In the genomic region with DNA sequence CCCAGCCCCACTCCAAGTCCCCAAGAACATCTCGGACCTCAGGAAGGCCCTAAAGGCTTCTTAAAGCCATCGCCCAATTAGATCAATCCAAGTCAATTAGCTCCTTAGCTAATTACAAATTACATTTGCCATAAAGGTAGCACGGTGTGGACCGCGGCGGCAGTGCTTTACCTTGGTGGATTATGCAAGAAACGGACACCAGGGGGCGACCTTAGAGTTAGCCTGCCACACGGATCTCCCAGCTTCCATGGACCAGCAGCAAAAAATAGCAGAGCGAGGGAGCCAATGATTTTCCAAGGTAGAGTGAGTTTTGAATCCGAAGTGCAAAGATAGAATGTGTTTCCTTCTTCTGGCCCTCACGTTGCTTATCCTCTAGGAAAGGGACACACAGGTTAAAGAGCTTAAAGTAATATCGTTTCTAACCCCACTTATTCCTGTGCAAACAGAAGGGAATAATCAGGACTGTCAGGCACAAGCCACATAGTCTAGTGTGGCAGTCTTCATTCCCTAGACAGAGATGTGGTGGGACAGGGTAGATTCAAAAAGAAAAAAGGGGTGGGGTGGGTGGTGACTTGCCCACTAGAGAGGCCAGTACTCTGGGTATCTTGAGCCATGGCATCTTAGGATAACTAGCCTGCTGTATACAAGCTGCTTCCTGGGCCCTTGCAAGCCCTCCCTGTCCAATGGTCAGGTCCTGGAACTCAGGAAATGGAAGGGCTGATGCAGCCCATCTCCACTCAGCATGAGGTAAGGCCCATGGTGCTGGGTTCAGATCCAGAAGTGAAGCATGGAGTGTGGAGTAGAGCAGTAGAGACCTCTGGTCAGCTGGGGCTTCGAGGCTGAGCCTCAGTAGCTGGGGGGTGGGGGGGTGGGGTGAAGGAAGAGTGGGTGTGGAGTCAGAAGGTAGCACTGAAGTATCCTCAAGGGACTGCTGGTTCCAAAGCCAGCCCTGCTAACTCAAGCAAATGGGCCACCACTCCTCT, we compare ENCODE assay signal across 8 mouse cellular contexts. TPM values are rescaled to one million over a fixed set of nuclear protein-coding genes. Genes with fewer than 3 reads are reported as not detected.
DNase-seq lines count a peak whose midpoint lies in the region; ATAC-seq lines count a peak whose summit lies in the region.

No protein-coding gene starts in this region.

- no peaks in the 10 kb centered on the region for H3K36me3 ChIP-seq in kidney, embryonic 16.5 days (ENCODE audit: insufficient read depth, low read length)
- H3K36me3 ChIP-seq in liver, embryonic 11.5 days (ENCODE audit: control insufficient read depth, insufficient read depth, low read length): no peaks in the 10 kb centered on the region
- H3K36me3 ChIP-seq in neural tube, embryonic 14.5 days (ENCODE audit: control insufficient read depth, insufficient read depth, low read length): no peaks in the 10 kb centered on the region

- H3K9ac ChIP-seq in kidney, embryonic 16.5 days (replicated peaks; ENCODE audit: low read length): no peak overlapping the region
- H3K9ac ChIP-seq in liver, embryonic 11.5 days (ENCODE audit: low read depth, low read length): no peak overlapping the region
- H3K9ac ChIP-seq in neural tube, embryonic 14.5 days (replicated peaks; ENCODE audit: low read depth, low read length): no peak overlapping the region

- peak; percentile 29; the same call in 1 of the 2 replicates for ATAC-seq in kidney, embryonic 16.5 days (ENCODE audit: low FRiP score, low TSS enrichment)
- ATAC-seq in liver, embryonic 11.5 days (replicated peaks; ENCODE audit: low FRiP score): no peak
- ATAC-seq in neural tube, embryonic 14.5 days (ENCODE audit: low read depth): peak; percentile 81

- WGBS in kidney, embryonic 16.5 days: 7% methylated on average over 14 of the region's 14 CpGs
- 8% methylated on average over 14 of the region's 14 CpGs for WGBS in liver, embryonic 11.5 days
- WGBS in neural tube, embryonic 14.5 days: 9% methylated on average over 14 of the region's 14 CpGs

- peaks cover 54% of the 10 kb centered on the region for H3K27me3 ChIP-seq in kidney, embryonic 16.5 days (ENCODE audit: insufficient read depth, low read length)
- H3K27me3 ChIP-seq in liver, embryonic 11.5 days (replicated peaks; ENCODE audit: control insufficient read depth, insufficient read depth, low read length): peaks cover 56% of the 10 kb centered on the region
- H3K27me3 ChIP-seq in neural tube, embryonic 14.5 days (ENCODE audit: control insufficient read depth, insufficient read depth, low read length): peaks cover 21% of the 10 kb centered on the region

- peak; percentile 45 for DNase-seq in CD4-positive helper T cell, adult 2 months (ENCODE audit: low read depth, low spot score)
- peak; percentile 24 for DNase-seq in T-cell, adult 2 months (ENCODE audit: low spot score)
- peak; percentile 90 to 94 for DNase-seq in cerebellum, postnatal 14 days
- peak; percentile 28 to 47 for DNase-seq in gastrocnemius, adult 8-10 months (ENCODE audit: low spot score in 2 of 2)
- peak; percentile 59 for DNase-seq in liver, embryonic 11.5 days (ENCODE audit: low spot score)
- DNase-seq in thymus, postnatal 25 days: peak; percentile 58

- H3K4me2 ChIP-seq in kidney, embryonic 16.5 days (replicated peaks; ENCODE audit: low read depth, low read length): no peak overlapping the region
- no peak overlapping the region for H3K4me2 ChIP-seq in liver, embryonic 11.5 days
- H3K4me2 ChIP-seq in neural tube, embryonic 14.5 days (ENCODE audit: low read depth, low read length): no peak overlapping the region

- H3K4me3 ChIP-seq in kidney, embryonic 16.5 days (ENCODE audit: low read length): no peak overlapping the region
- no peak overlapping the region for H3K4me3 ChIP-seq in liver, embryonic 11.5 days (ENCODE audit: low read depth, low read length)
- H3K4me3 ChIP-seq in neural tube, embryonic 14.5 days (ENCODE audit: low read depth, low read length): no peak overlapping the region

- peaks cover under 1% of the 10 kb centered on the region; the same call in 1 of the 2 replicates for H3K4me1 ChIP-seq in kidney, embryonic 16.5 days (ENCODE audit: insufficient read depth, low read length)
- no peaks in the 10 kb centered on the region for H3K4me1 ChIP-seq in liver, embryonic 11.5 days (replicated peaks; ENCODE audit: control insufficient read depth, insufficient read depth, low read length)
- no peaks in the 10 kb centered on the region for H3K4me1 ChIP-seq in neural tube, embryonic 14.5 days (ENCODE audit: control insufficient read depth, insufficient read depth, low read length)

- no peak overlapping the region for H3K27ac ChIP-seq in kidney, embryonic 16.5 days (ENCODE audit: low read length)
- H3K27ac ChIP-seq in liver, embryonic 11.5 days (ENCODE audit: low read depth, low read length): no peak overlapping the region
- H3K27ac ChIP-seq in neural tube, embryonic 14.5 days (ENCODE audit: low read depth, low read length): no peak overlapping the region

- H3K9me3 ChIP-seq in kidney, embryonic 16.5 days (ENCODE audit: low read length): no peaks in the 10 kb centered on the region
- no peaks in the 10 kb centered on the region for H3K9me3 ChIP-seq in liver, embryonic 11.5 days (ENCODE audit: control insufficient read depth, low read length)
- no peaks in the 10 kb centered on the region for H3K9me3 ChIP-seq in neural tube, embryonic 14.5 days (ENCODE audit: control insufficient read depth, low read length)

RNA-seq across cellular contexts. Expression of a gene that starts 8.7 kb away (rescaled TPM):
- not detected for total RNA-seq in gastrocnemius, adult 8-10 months (2022)
- polyA plus RNA-seq in kidney, embryonic 16.5 days (2015; fragmentation: Nextera tagmentation; extraction: Ambion mirVana): 0.11 and 0.13 TPM in 2 replicates
- 21.2 and 22.3 TPM in 2 replicates for polyA plus RNA-seq in liver, embryonic 11.5 days (2014; fragmentation: Nextera tagmentation; extraction: Ambion mirVana)
- not detected in 2 replicates for polyA plus RNA-seq in neural tube, embryonic 14.5 days (2014; fragmentation: Nextera tagmentation; extraction: Ambion mirVana)

RNA-seq across cellular contexts. Expression of a gene that starts 28.6 kb away (rescaled TPM):
- 1 to 10 TPM; 2.6 to 3.4 (median 3.0) TPM for total RNA-seq in gastrocnemius, adult 8-10 months (2022)
- polyA plus RNA-seq in kidney, embryonic 16.5 days (2015; fragmentation: Nextera tagmentation; extraction: Ambion mirVana): 11.4 and 12.3 TPM in 2 replicates
- 3.4 and 3.8 TPM in 2 replicates for polyA plus RNA-seq in liver, embryonic 11.5 days (2014; fragmentation: Nextera tagmentation; extraction: Ambion mirVana)
- 24.2 and 25.2 TPM in 2 replicates for polyA plus RNA-seq in neural tube, embryonic 14.5 days (2014; fragmentation: Nextera tagmentation; extraction: Ambion mirVana)

Comparison
In these comparisons a context has a peak if more than half of its experiments do, and no peak if none do; other contexts are left out.
1. DNase-seq: peak in every context shown above with its lines; median percentile 92 in cerebellum, postnatal 14 days; 59 in liver, embryonic 11.5 days; 58 in thymus, postnatal 25 days; 45 in CD4-positive helper T cell, adult 2 months; 38 in gastrocnemius, adult 8-10 months; 24 in T-cell, adult 2 months.
2. RNA of a gene that starts 8.7 kb away (polyA plus RNA-seq): 21.2 to 22.3 TPM in liver, embryonic 11.5 days; 0.11 to 0.13 TPM in kidney, embryonic 16.5 days and not detected in neural tube, embryonic 14.5 days; every median in the first group is over 10 times any median in the second.